Mouse (Mus musculus): ENCODE measurements around the gene Dgkh. TPM values are rescaled to one million over a fixed set of nuclear protein-coding genes. Genes with fewer than 3 reads are reported as not detected.
"Not testable (repeated sequence)": the region's sequence is repeated elsewhere in the genome, so short reads cannot be mapped to it uniquely, and the experiment has no call there.

Gene Dgkh
- polyA plus RNA-seq, 1 experiment from 2014 or later: 2.9 TPM

- Histone ChIP-seq H3K4me2 (no peak overlapping the region), H3K9me3 (replicated peaks; ENCODE audit: control insufficient read depth, low read length) (no peaks in the 10 kb centered on the region), H3K9ac (ENCODE audit: low read depth, low read length) (no peak overlapping the region), H3K36me3 (ENCODE audit: control insufficient read depth, insufficient read depth, low read length) (no peaks in the 10 kb centered on the region), H3K27ac (ENCODE audit: low read depth, low read length) (no peak overlapping the region), H3K4me1 (ENCODE audit: control insufficient read depth, insufficient read depth, low read length) (no peaks in the 10 kb centered on the region), H3K4me3 (ENCODE audit: low read depth, low read length) (no peak overlapping the region), H3K27me3 (ENCODE audit: control insufficient read depth, insufficient read depth, low read length) (no peaks in the 10 kb centered on the region)
- no peak for ATAC-seq (replicated peaks; ENCODE audit: insufficient number of reproducible peaks, low FRiP score, low TSS enrichment)
- 85% methylated on average over 2 of the region's 2 CpGs for WGBS (ENCODE audit: insufficient replicate concordance)
Measured at GRCm38 (mm10) chr14:78564292-78564691, 168.3 kb downstream of the Dgkh start.

GRCm38 (mm10) chr14:78563211-78563610, 169.4 kb downstream of the Dgkh start:
- 85% methylated on average over 7 of the region's 7 CpGs for WGBS (ENCODE audit: insufficient replicate concordance)
- no peak overlapping the region for H3K27ac ChIP-seq (ENCODE audit: low read depth, low read length)

GRCm38 (mm10) chr14:78562121-78562520, 170.5 kb downstream of the Dgkh start:
- H3K36me3 ChIP-seq (ENCODE audit: control insufficient read depth, insufficient read depth, low read length): no peaks in the 10 kb centered on the region
- H3K4me2 ChIP-seq: no peak overlapping the region
- H3K9me3 ChIP-seq (replicated peaks; ENCODE audit: control insufficient read depth, low read length): no peaks in the 10 kb centered on the region
- H3K27ac ChIP-seq (ENCODE audit: low read depth, low read length): no peak overlapping the region
- 79% methylated on average over 4 of the region's 4 CpGs for WGBS (ENCODE audit: insufficient replicate concordance)
- no peaks in the 10 kb centered on the region for H3K4me1 ChIP-seq (ENCODE audit: control insufficient read depth, insufficient read depth, low read length)
- H3K9ac ChIP-seq (ENCODE audit: low read depth, low read length): no peak overlapping the region
- ATAC-seq (replicated peaks; ENCODE audit: insufficient number of reproducible peaks, low FRiP score, low TSS enrichment): no peak
- H3K27me3 ChIP-seq (ENCODE audit: control insufficient read depth, insufficient read depth, low read length): no peaks in the 10 kb centered on the region
- no peak overlapping the region for H3K4me3 ChIP-seq (ENCODE audit: low read depth, low read length)

More at GRCm38 (mm10) chr14:78563211-78563610, 169.4 kb downstream of the Dgkh start:
- Histone ChIP-seq H3K4me3 (ENCODE audit: low read depth, low read length) (no peak overlapping the region), H3K36me3 (ENCODE audit: control insufficient read depth, insufficient read depth, low read length) (no peaks in the 10 kb centered on the region), H3K4me2 (no peak overlapping the region), H3K9me3 (replicated peaks; ENCODE audit: control insufficient read depth, low read length) (no peaks in the 10 kb centered on the region), H3K4me1 (ENCODE audit: control insufficient read depth, insufficient read depth, low read length) (no peaks in the 10 kb centered on the region), H3K9ac (ENCODE audit: low read depth, low read length) (no peak overlapping the region), H3K27me3 (ENCODE audit: control insufficient read depth, insufficient read depth, low read length) (no peaks in the 10 kb centered on the region)
- ATAC-seq (replicated peaks; ENCODE audit: insufficient number of reproducible peaks, low FRiP score, low TSS enrichment): no peak

- no peaks in the 10 kb centered on the region for H3K4me1 ChIP-seq (ENCODE audit: control insufficient read depth, insufficient read depth, low read length)
- no peak overlapping the region for H3K9ac ChIP-seq (ENCODE audit: low read depth, low read length)
- H3K4me3 ChIP-seq (ENCODE audit: low read depth, low read length): no peak overlapping the region
- ATAC-seq (replicated peaks; ENCODE audit: insufficient number of reproducible peaks, low FRiP score, low TSS enrichment): no peak
- whole genome bisulfite sequencing (ENCODE audit: insufficient replicate concordance): 79% methylated on average over 8 of the region's 8 CpGs
- no peaks in the 10 kb centered on the region for H3K27me3 ChIP-seq (ENCODE audit: control insufficient read depth, insufficient read depth, low read length)
- no peak overlapping the region for H3K27ac ChIP-seq (ENCODE audit: low read depth, low read length)
- no peaks in the 10 kb centered on the region for H3K36me3 ChIP-seq (ENCODE audit: control insufficient read depth, insufficient read depth, low read length)
- no peak overlapping the region for H3K4me2 ChIP-seq
- no peaks in the 10 kb centered on the region for H3K9me3 ChIP-seq (replicated peaks; ENCODE audit: control insufficient read depth, low read length)
Measured at GRCm38 (mm10) chr14:78559042-78559441, 173.5 kb downstream of the Dgkh start.

- H3K27me3 ChIP-seq (ENCODE audit: control insufficient read depth, insufficient read depth, low read length); H3K4me1 ChIP-seq (ENCODE audit: control insufficient read depth, insufficient read depth, low read length); H3K27ac ChIP-seq (ENCODE audit: low read depth, low read length); H3K9me3 ChIP-seq (replicated peaks; ENCODE audit: control insufficient read depth, low read length); H3K4me2 ChIP-seq; H3K36me3 ChIP-seq (ENCODE audit: control insufficient read depth, insufficient read depth, low read length); H3K4me3 ChIP-seq (ENCODE audit: low read depth, low read length); ATAC-seq (replicated peaks; ENCODE audit: insufficient number of reproducible peaks, low FRiP score, low TSS enrichment); H3K9ac ChIP-seq (ENCODE audit: low read depth, low read length): not testable (repeated sequence)
- 81% methylated on average over 3 of the region's 3 CpGs for WGBS (ENCODE audit: insufficient replicate concordance)
Measured at GRCm38 (mm10) chr14:78554830-78555229, 177.7 kb downstream of the Dgkh start.

- Histone ChIP-seq H3K27ac (ENCODE audit: low read depth, low read length) (no peak overlapping the region), H3K9ac (ENCODE audit: low read depth, low read length) (no peak overlapping the region), H3K36me3 (ENCODE audit: control insufficient read depth, insufficient read depth, low read length) (no peaks in the 10 kb centered on the region), H3K4me2 (no peak overlapping the region), H3K9me3 (replicated peaks; ENCODE audit: control insufficient read depth, low read length) (no peaks in the 10 kb centered on the region), H3K27me3 (ENCODE audit: control insufficient read depth, insufficient read depth, low read length) (no peaks in the 10 kb centered on the region), H3K4me1 (ENCODE audit: control insufficient read depth, insufficient read depth, low read length) (peaks cover 7% of the 10 kb centered on the region; the same call in 1 of the 2 replicates), H3K4me3 (ENCODE audit: low read depth, low read length) (no peak overlapping the region)
- WGBS (ENCODE audit: insufficient replicate concordance): 87% methylated on average over 6 of the region's 6 CpGs
- no peak for ATAC-seq (replicated peaks; ENCODE audit: insufficient number of reproducible peaks, low FRiP score, low TSS enrichment)
Measured at GRCm38 (mm10) chr14:78553661-78554060, 178.9 kb downstream of the Dgkh start.

- WGBS (ENCODE audit: insufficient replicate concordance): 26% methylated on average over 6 of the region's 6 CpGs
- Histone ChIP-seq H3K4me3 (ENCODE audit: low read depth, low read length) (no peak overlapping the region), H3K9ac (ENCODE audit: low read depth, low read length) (0 out of 2 replicates have a peak overlapping the region, but pooled peaks have one; percentile 10), H3K27ac (ENCODE audit: low read depth, low read length) (peak overlapping the region; percentile 83), H3K36me3 (ENCODE audit: control insufficient read depth, insufficient read depth, low read length) (no peaks in the 10 kb centered on the region), H3K27me3 (ENCODE audit: control insufficient read depth, insufficient read depth, low read length) (no peaks in the 10 kb centered on the region), H3K4me1 (ENCODE audit: control insufficient read depth, insufficient read depth, low read length) (peaks cover 8% of the 10 kb centered on the region; the same call in 1 of the 2 replicates), H3K9me3 (replicated peaks; ENCODE audit: control insufficient read depth, low read length) (no peaks in the 10 kb centered on the region), H3K4me2 (peak overlapping the region; percentile 29)
- ATAC-seq (replicated peaks; ENCODE audit: insufficient number of reproducible peaks, low FRiP score, low TSS enrichment): peak; percentile 81
Measured at GRCm38 (mm10) chr14:78548807-78549206, 183.8 kb downstream of the Dgkh start.

- Histone ChIP-seq H3K9ac (ENCODE audit: low read depth, low read length) (no peak overlapping the region), H3K4me3 (ENCODE audit: low read depth, low read length) (no peak overlapping the region), H3K36me3 (ENCODE audit: control insufficient read depth, insufficient read depth, low read length) (no peaks in the 10 kb centered on the region), H3K27me3 (ENCODE audit: control insufficient read depth, insufficient read depth, low read length) (no peaks in the 10 kb centered on the region), H3K27ac (ENCODE audit: low read depth, low read length) (no peak overlapping the region), H3K4me1 (ENCODE audit: control insufficient read depth, insufficient read depth, low read length) (no peaks in the 10 kb centered on the region), H3K9me3 (replicated peaks; ENCODE audit: control insufficient read depth, low read length) (no peaks in the 10 kb centered on the region), H3K4me2 (no peak overlapping the region)
- ATAC-seq (replicated peaks; ENCODE audit: insufficient number of reproducible peaks, low FRiP score, low TSS enrichment): no peak
- WGBS (ENCODE audit: insufficient replicate concordance): 74% methylated on average over 3 of the region's 3 CpGs
Measured at GRCm38 (mm10) chr14:78541319-78541718, 191.3 kb downstream of the Dgkh start.

- Histone ChIP-seq H3K4me2 (no peak overlapping the region), H3K4me3 (ENCODE audit: low read depth, low read length) (no peak overlapping the region), H3K27ac (ENCODE audit: low read depth, low read length) (no peak overlapping the region), H3K9me3 (replicated peaks; ENCODE audit: control insufficient read depth, low read length) (no peaks in the 10 kb centered on the region), H3K27me3 (ENCODE audit: control insufficient read depth, insufficient read depth, low read length) (no peaks in the 10 kb centered on the region), H3K9ac (ENCODE audit: low read depth, low read length) (no peak overlapping the region), H3K36me3 (ENCODE audit: control insufficient read depth, insufficient read depth, low read length) (no peaks in the 10 kb centered on the region), H3K4me1 (ENCODE audit: control insufficient read depth, insufficient read depth, low read length) (0 out of 2 replicates have a peak, but pooled peaks cover 2% of the 10 kb centered on the region)
- no peak for ATAC-seq (replicated peaks; ENCODE audit: insufficient number of reproducible peaks, low FRiP score, low TSS enrichment)
- WGBS (ENCODE audit: insufficient replicate concordance): 81% methylated on average over 1 of the region's 1 CpGs
Measured at GRCm38 (mm10) chr14:78539821-78540220, 192.8 kb downstream of the Dgkh start.
